Mouse (Mus musculus): ENCODE data around the gene Prrt2. TPM values are rescaled to one million over a fixed set of nuclear protein-coding genes. Genes with fewer than 3 reads are reported as not detected.

The Prrt2 gene
- polyA plus RNA-seq, 2 experiments, result 21.2 to 74.6 TPM

DNA sequence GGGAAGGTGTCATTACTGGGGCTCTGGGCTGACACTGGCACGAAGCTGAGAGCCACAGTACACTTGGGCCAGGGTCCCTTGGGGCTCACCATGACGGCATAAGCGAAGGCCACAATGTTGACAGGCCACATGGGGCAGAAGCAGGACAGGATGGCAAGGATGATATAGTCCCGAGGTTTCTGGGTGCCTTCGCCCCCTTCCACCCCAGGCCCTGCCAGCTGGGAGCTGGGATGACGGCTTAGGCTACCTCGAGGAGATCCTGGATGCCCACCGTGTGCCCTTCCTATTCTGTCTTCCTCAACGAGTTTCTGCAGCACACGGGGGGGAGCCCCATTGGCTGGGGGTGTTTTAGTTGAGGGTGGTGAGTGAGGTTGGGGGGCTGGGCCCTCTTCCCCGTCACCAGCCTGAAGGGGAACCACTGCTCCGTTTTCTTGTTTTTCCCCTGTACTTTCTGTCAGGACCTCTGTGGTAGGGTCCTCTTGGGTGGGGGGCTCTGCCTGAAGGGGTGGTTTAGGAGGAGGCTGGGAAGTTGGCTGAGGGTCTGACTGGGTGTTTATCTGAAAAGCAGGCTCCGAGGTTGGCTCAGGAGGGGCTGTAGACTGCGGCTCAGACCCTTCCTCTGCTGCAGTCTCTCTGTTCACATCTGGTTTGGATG is 1.6 kb downstream of the Prrt2 start:
- no peak for ATAC-seq (ENCODE audit: low FRiP score, low read depth)

DNA sequence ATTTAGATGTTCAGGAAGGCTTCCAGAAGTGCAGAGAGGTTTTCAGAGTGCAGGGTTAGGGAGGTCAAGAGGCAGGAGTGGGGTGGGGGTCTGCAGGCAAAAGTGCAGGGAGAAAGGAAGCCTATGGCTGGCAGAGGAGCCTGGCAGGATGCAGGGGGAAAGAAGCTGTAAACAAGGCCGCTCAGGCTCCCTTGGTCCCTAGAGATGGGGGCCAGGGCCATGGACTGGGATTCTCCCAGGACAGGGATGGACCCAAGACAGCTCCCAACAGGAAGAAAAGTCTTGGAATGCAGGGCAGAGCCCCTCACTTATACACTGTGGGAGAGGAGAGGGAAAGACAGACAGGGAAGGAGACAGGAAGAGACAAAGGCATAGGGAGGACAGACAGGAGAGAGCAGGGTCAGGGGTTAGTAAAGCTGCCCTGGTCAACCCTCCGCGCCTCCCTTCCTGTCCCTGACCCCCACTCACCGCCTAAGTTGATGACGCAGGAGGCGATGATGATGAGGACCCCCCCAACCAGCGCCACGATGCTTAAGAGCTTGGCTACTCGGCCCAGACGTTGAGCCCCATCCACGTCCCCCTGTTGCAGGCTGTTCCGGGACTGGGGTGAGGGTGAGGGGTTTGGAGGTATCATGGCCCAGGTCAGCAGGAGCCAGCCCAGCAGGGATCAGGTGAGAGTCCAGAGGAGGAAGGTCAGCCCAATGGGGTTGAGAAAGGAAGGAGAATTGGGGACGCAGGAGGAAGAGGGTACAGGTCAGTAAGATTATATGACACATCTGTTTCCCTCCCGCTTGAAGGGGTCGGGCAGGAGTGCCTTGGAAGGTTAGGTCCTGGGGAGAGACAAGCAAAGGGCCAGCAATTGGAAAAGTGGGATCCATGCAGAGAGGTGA is 2.4 kb downstream of the Prrt2 start:
- Histone ChIP-seq H3K27me3 (ENCODE audit: control insufficient read depth, insufficient read depth, low read length) (no peaks in the 10 kb centered on the region), H3K9ac (ENCODE audit: low read depth, low read length, severe bottlenecking) (peak overlapping the region; percentile 72), H3K36me3 (ENCODE audit: control insufficient read depth, insufficient read depth, low read length) (peaks cover 44% of the 10 kb centered on the region), H3K27ac (replicated peaks; ENCODE audit: low read depth, low read length) (0 out of 2 replicates have a peak overlapping the region, but pooled peaks have one; percentile 61), H3K4me3 (replicated peaks; ENCODE audit: low read length) (peak overlapping the region; percentile 61), H3K9me3 (ENCODE audit: control insufficient read depth, low read length) (no peaks in the 10 kb centered on the region), H3K4me1 (ENCODE audit: control insufficient read depth, insufficient read depth, low read length) (peaks cover 54% of the 10 kb centered on the region), H3K4me2 (replicated peaks; ENCODE audit: low read depth, low read length, severe bottlenecking) (peak overlapping the region; percentile 85)
- WGBS, result 83% methylated on average over 15 of the region's 15 CpGs
- ATAC-seq (ENCODE audit: low FRiP score, low read depth) (no peak), DNase-seq (ENCODE audit: low spot score) (no peak)
- TF ChIP-seq POLR2A (IDR thresholded peaks at IDR 0.05; ENCODE audit: borderline replicate concordance, extremely low read depth, insufficient read depth, insufficient read length), result no peak

More for the DNA sequence above, 1.6 kb downstream of the Prrt2 start:
- Histone ChIP-seq H3K27ac (replicated peaks; ENCODE audit: low read depth, low read length) (peak overlapping the region; percentile 76), H3K27me3 (ENCODE audit: control insufficient read depth, insufficient read depth, low read length) (no peaks in the 10 kb centered on the region), H3K36me3 (ENCODE audit: control insufficient read depth, insufficient read depth, low read length) (peaks cover 44% of the 10 kb centered on the region), H3K4me2 (replicated peaks; ENCODE audit: low read depth, low read length, severe bottlenecking) (peak overlapping the region; percentile 85), H3K9ac (ENCODE audit: low read depth, low read length, severe bottlenecking) (peak overlapping the region; percentile 72), H3K9me3 (ENCODE audit: control insufficient read depth, low read length) (no peaks in the 10 kb centered on the region), H3K4me1 (ENCODE audit: control insufficient read depth, insufficient read depth, low read length) (peaks cover 62% of the 10 kb centered on the region), H3K4me3 (replicated peaks; ENCODE audit: low read length) (peak overlapping the region; percentile 61)
- 74% methylated on average over 14 of the region's 14 CpGs for WGBS
- no peak for TF ChIP-seq POLR2A (IDR thresholded peaks at IDR 0.05; ENCODE audit: borderline replicate concordance, extremely low read depth, insufficient read depth, insufficient read length)
- no peak for DNase-seq (ENCODE audit: low spot score)

DNA sequence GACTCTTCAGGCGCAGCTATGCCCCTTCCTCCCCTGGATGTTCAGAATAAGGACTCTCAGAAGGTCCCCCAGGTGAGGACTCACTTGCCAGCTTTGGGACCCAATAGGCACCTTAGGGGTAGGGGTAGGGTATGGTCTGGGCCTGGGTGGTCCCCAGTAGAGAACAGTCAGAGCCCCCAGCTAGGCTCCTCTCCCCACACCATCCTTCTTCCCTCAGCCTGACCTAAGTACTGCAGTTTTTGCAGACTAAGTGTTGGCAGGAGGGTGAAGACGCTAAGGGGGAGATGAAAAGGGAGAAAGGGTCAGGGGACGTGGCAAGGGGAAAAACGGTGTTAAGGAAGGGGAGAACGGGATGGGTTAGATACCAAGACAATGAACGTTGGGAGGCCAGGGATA is 3.1 kb downstream of the Prrt2 start:
- DNase-seq (ENCODE audit: low spot score) (no peak), ATAC-seq (ENCODE audit: low FRiP score, low read depth) (no peak)
- H3K9me3 ChIP-seq (ENCODE audit: control insufficient read depth, low read length), result no peaks in the 10 kb centered on the region
- no peak for TF ChIP-seq POLR2A (IDR thresholded peaks at IDR 0.05; ENCODE audit: borderline replicate concordance, extremely low read depth, insufficient read depth, insufficient read length)
- H3K4me3 ChIP-seq (replicated peaks; ENCODE audit: low read length), result peak overlapping the region; percentile 75
- peaks cover 47% of the 10 kb centered on the region for H3K4me1 ChIP-seq (ENCODE audit: control insufficient read depth, insufficient read depth, low read length)
- peak overlapping the region; percentile 22 for H3K9ac ChIP-seq (ENCODE audit: low read depth, low read length, severe bottlenecking)
- peak overlapping the region; percentile 61 for H3K27ac ChIP-seq (replicated peaks; ENCODE audit: low read depth, low read length)
- peak overlapping the region; percentile 24 for H3K4me2 ChIP-seq (replicated peaks; ENCODE audit: low read depth, low read length, severe bottlenecking)
- WGBS, result 55% methylated on average over 6 of the region's 6 CpGs
- peaks cover 43% of the 10 kb centered on the region for H3K36me3 ChIP-seq (ENCODE audit: control insufficient read depth, insufficient read depth, low read length)
- no peaks in the 10 kb centered on the region for H3K27me3 ChIP-seq (ENCODE audit: control insufficient read depth, insufficient read depth, low read length)

DNA sequence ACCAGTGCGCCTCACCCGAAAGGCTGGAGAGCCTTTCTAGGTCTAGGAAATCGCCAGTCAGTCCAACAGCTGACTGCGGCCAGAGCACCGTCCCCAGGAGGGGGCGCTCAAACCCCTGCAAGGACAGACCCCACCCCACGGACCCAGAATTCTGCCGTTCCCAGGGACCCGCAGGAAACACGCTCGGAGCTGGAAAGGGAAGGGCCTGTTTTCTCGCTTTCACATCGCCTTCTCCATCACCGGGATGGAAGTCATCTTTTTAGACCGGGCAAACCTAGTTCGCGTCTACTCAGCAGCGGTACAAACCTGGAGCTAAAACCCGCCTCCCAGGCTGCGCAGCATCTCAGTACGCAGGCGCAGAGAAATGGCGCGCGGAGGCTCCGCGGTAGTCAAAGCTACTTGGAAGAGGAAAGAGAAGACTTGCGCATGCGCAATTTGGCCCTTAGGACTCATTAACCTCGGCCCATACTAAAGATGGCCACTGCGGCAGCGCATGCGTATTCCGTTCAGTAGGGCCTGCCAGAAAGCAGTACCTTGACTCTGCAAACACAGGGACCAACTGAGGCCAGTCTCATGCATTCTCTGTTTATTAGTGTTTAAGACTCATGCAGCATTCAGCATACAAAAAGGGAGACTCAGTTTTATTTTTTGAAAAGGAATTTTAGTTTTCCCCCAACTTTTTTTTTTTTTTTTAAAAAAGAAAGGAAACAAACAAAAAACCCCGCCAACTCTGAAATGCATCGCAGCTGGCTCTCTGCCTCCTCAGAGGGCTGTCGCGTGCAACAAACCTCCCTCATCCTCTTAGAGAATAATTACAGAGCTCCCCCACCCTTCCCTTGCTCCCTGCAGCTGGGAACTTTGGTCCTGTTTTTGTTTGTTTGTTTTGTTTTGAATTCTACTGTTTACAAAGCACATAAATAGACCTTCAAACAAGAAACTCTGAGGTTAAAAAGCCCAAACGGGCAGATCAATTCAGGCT is 3.8 kb downstream of the Prrt2 start, which contains the start of gene Pagr1a:
Gene Pagr1a (minus strand): TSS at position 382 of the 979 bp plus-strand sequence.
- H3K4me1 ChIP-seq (ENCODE audit: control insufficient read depth, insufficient read depth, low read length), result peaks cover 42% of the 10 kb centered on the region
- H3K4me3 ChIP-seq (replicated peaks; ENCODE audit: low read length), result peak within 1 kb of the TSS; percentile 75
- no peaks in the 10 kb centered on the region for H3K9me3 ChIP-seq (ENCODE audit: control insufficient read depth, low read length)
- H3K9ac ChIP-seq (ENCODE audit: low read depth, low read length, severe bottlenecking), result peak within 1 kb of the TSS; percentile 80
- DNase-seq (ENCODE audit: low spot score) (peak; percentile 100), ATAC-seq (ENCODE audit: low FRiP score, low read depth) (peak; percentile 85)
- TF ChIP-seq POLR2A (IDR thresholded peaks at IDR 0.05; ENCODE audit: borderline replicate concordance, extremely low read depth, insufficient read depth, insufficient read length), result peak; percentile 20; the same call in 1 of the 2 replicates
- H3K36me3 ChIP-seq (ENCODE audit: control insufficient read depth, insufficient read depth, low read length), result peaks cover 42% of the 10 kb centered on the region
- H3K27me3 ChIP-seq (ENCODE audit: control insufficient read depth, insufficient read depth, low read length), result no peaks in the 10 kb centered on the region
- H3K4me2 ChIP-seq (replicated peaks; ENCODE audit: low read depth, low read length, severe bottlenecking), result peak within 1 kb of the TSS; percentile 90
- peak within 1 kb of the TSS; percentile 93 for H3K27ac ChIP-seq (replicated peaks; ENCODE audit: low read depth, low read length)
- 3% methylated on average over 39 of the region's 39 CpGs for WGBS

Measured in limb, embryonic 14.5 days (tissue).